Mouse (Mus musculus) layer of hippocampus, adult 9-10 months (tissue): ENCODE data around the gene 1600014C23Rik.

Experiments
- DNase-seq: peaks from one replicate; pipeline ENCODE4 v3.0.0; 2022; ENCODE audit warnings: low spot score

1600014C23Rik gene

GRCm38 (mm10) chr17:45733735-45734301 is at the start of gene 1600014C23Rik:
1600014C23Rik (minus strand) TSS chr17:45733844.
- no peak for DNase-seq

DNA sequence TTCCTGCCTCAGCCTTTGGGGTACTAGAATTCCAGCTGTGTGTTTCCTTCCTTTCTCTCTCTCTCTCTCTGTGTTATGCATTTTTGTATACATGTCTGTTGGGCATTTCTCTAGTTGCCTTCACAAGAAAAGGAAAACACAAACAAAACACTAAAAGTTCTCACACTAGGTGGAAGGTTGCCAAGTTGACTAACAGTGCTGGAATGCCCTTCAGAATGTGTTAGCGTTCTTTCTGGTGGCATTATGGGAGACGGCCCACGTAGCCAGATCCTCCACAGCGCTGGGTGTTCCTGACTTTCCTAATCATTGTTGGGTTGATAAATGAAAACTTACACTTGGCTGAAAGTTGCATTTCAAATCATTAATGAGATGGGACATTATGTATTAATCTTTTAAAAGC is 44.8 kb upstream of the 1600014C23Rik start:
- no peak for DNase-seq

- no peak for DNase-seq
These were observed 43.8 kb upstream of the 1600014C23Rik start for GRCm38 (mm10) chr17:45777431-45777830.

- no peak for DNase-seq
These were observed 42.5 kb upstream of the 1600014C23Rik start for GRCm38 (mm10) chr17:45776185-45776584.

- no peak for DNase-seq
These were observed 41.8 kb upstream of the 1600014C23Rik start for GRCm38 (mm10) chr17:45775468-45775867.

- DNase-seq = no peak
These were observed 38.9 kb upstream of the 1600014C23Rik start for GRCm38 (mm10) chr17:45772566-45772965.

GRCm38 (mm10) chr17:45772096-45772495 is 38.5 kb upstream of the 1600014C23Rik start:
- DNase-seq = no peak

GRCm38 (mm10) chr17:45770441-45770840 is 36.8 kb upstream of the 1600014C23Rik start:
- no peak for DNase-seq

- DNase-seq = no peak
These were observed 36.2 kb upstream of the 1600014C23Rik start for GRCm38 (mm10) chr17:45769821-45770220.

DNA sequence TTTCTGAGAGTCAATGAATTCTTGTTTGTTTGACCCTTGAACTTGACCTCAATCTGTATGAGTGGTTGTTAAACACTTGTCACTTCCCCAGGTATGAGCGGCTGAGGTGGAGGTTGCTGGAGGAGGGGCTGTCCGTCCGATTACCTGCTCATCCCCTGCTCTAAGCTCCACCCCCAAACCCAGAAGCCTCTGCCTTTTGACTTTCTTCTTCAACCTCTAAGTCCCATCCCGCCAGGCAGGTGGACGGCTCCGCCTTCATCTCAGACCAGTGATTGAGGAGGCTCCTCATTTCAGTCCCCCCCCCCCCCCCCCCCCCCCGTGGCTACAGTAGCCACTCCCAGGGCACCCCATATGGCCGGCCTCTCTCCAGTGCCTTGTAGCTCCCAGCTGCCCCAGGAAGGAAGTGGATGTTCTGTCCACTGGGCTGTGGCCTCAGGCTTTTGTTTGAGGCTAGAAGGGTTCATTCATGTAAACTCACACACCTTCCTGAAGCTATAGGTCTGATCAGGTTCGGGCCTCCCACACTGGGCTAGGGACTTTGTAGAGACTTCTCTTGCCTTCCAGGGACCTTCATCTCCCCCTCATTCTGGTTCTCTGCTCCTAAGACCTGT is 34.0 kb upstream of the 1600014C23Rik start:
- no peak for DNase-seq

DNA sequence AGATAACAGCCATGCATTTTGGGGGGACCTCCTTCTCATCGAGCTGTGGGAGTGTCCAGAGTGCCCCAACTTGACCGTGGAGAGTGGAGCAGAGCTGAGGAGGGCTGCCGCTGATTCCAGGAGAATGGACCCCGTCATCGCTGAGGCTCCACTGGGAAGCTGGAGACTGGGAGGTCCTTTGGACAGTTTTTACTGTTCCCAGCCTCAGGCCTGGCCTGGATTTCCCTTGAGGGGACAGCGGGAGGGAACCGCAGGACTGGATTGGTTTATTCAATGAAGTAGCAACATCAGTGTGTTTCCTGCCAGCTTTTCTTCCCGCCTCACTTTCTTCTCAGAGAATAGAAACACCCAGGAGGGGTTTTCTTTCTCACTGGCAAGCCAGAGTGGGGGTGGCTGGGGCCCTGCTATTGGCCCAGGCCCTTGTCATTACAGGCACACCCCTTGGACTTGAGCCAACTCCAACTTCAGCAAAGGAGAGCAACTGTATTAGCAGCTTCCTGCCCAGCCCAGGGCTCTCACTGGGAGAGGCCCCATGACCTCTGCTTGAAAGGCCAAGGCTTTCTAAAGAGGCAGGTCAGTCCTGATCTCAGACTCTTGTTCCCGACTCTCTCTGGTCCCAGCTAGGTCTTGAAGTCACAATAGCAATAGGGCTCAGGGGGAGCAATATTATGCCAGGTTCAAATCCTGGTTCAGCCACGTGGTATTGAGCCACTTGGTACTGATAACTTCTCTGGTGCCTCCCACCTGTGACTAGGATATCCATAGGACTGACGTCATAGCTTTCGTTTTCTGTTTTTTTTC is 33.3 kb upstream of the 1600014C23Rik start:
- DNase-seq = peak; percentile 29

GRCm38 (mm10) chr17:45765914-45766313 is 32.3 kb upstream of the 1600014C23Rik start:
- no peak for DNase-seq

DNA sequence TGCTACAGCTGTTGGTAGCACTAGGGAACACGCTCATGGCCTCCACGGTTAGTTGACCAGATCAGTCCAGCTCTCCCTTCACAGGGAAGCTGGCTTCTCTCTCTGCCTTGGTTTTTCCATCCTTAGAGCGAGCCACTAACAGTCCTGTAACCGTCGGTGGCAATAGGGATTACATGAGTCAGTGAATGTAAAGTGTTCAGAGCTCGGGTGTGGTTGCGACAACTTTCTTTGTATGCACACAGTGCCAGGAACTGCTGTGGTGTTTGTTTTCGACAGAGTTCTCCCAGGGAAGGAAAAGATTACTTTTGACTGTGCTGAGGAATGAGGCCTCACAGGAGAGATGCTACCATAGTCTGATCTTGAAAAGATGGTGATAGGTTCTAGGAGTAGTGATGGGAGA is 29.5 kb upstream of the 1600014C23Rik start:
- DNase-seq = no peak

GRCm38 (mm10) chr17:45761902-45762301 is 28.3 kb upstream of the 1600014C23Rik start:
- no peak for DNase-seq

- no peak for DNase-seq
These were observed 27.5 kb upstream of the 1600014C23Rik start for GRCm38 (mm10) chr17:45760965-45761645.

DNA sequence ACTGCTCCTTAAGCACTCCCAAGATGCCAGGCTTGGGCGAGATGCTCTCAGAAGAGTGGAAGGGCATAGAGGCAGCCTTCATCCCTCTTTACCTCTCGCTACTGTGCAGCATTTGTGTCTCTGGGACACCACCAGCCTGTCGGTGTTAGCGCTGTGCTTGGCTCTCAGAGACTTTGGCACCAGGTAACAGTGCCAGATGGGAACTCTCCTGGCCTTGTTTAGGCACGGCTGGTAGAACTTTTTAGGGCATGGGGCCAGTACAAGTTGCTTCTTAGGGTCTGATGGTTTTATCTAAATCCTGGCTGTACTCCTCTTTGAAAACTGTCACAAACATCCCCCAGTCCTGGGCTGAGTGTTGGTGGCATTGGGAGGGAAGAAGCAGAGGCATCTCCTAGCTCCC is 26.1 kb upstream of the 1600014C23Rik start:
- no peak for DNase-seq

- DNase-seq = no peak
These were observed 25.2 kb upstream of the 1600014C23Rik start for GRCm38 (mm10) chr17:45758808-45759207.

- no peak for DNase-seq
These were observed 24.3 kb upstream of the 1600014C23Rik start for GRCm38 (mm10) chr17:45757932-45758331.

DNA sequence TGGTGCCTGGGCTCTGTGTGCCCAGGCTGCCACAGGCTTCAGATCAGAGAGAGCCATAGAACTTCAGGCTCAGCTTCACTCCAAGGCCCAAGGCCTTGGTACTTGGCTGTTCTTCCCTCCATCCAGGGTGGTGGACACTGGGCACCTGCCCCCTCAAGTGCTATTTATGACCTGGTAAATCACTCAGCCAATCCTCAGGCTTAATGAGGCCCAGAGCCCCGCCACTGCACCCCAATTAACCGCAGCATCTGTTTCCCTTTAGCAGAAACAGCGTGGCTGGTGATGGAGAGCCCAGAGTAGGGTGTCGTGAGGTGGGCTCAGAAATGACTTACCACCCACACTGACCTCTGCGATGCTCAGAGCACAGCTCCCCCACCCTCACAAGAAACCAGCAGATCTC is 23.2 kb upstream of the 1600014C23Rik start:
- no peak for DNase-seq

- no peak for DNase-seq
These were observed 22.7 kb upstream of the 1600014C23Rik start for GRCm38 (mm10) chr17:45756391-45756790.

GRCm38 (mm10) chr17:45754186-45754862 is 20.7 kb upstream of the 1600014C23Rik start:
- DNase-seq = no peak

GRCm38 (mm10) chr17:45752678-45753077 is 19.0 kb upstream of the 1600014C23Rik start:
- DNase-seq = no peak
